Mouse (Mus musculus) cerebellum, adult 2 months (tissue): ENCODE measurements around the gene Phldb1.

ENCODE experiments used
- CTCF ChIP-seq: fragments of 200-500 bp; IDR thresholded peaks from 2 replicates; pipeline ENCODE4 v1.5.1; 2011; ENCODE audit warnings: low read depth, mild to moderate bottlenecking, control low read depth, low read length, moderate library complexity, borderline replicate concordance; ENCODE audit not compliant: insufficient read depth
- POLR2A ChIP-seq: fragments of 200-500 bp; IDR thresholded peaks from 2 replicates; pipeline ENCODE4 v1.6.1; 2011; ENCODE audit warnings: low read length, control low read depth, borderline replicate concordance; ENCODE audit not compliant: insufficient read depth

- TF ChIP-seq CTCF (no peak), POLR2A (no peak)
These were observed 37.4 kb upstream of the Phldb1 start for GRCm38 (mm10) chr9:44772392-44772749.
